ENCODE assay signal across 13 mouse cellular contexts in the genomic region with DNA sequence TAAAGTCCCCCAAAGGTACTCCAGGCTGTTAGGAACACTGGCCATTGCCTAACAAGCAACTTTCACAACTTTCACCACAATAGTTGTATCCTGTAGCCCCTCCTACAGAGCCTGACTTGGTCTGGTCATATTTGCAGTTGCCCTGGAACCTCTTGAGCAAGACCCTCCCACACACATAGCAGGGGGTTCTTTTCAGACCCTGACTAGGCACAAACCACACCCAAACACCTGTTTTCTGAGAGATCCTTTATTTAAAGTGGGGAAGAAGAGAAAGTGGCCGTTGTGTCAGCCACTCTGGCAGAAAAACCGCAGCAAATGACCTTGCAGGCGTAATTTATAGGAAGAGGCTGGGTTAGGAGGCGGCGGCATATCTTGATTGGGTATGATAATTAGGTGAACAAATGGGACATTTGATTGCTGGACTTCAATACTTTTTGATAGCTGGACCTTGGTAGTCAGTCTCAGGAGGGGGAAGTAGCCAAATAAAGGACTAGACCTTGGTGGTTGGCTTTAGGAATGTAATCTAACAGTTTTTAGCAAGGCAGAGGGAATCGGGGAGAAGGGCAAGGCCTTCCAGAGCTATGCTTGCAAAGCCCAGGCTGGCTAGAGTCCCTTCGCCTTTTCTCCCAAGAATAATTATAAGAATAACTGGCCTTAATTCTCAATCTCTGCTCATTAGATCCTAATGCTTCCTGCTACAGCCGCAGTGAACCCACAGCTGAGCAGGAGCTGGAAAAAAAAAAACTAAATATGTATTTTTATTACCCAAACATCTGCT. TPM values are rescaled to one million over a fixed set of nuclear protein-coding genes. Genes with fewer than 3 reads are reported as not detected.
DNase-seq lines count a peak whose midpoint lies in the region; ATAC-seq and TF ChIP-seq lines count a peak whose summit lies in the region.
"Had no signal": no experiment of that assay in that cellular context is flagged by ENCODE, and none has a peak within 500 bp of the region (broad histone marks: within the 10 kb centered on the region; RNA-seq: fewer than 3 reads in every experiment).

No protein-coding gene starts in this region.

- H3K27me3 ChIP-seq in liver, adult 2 months (ENCODE audit: control insufficient read depth, insufficient read depth, low read length) = no peaks in the 10 kb centered on the region
- no peaks in the 10 kb centered on the region for H3K27me3 ChIP-seq in liver, embryonic 11.5 days (replicated peaks; ENCODE audit: control insufficient read depth, insufficient read depth, low read length)
- H3K27me3 ChIP-seq in ES-Bruce4 (ENCODE audit: control insufficient read depth, insufficient read depth, low read length, poor library complexity, severe bottlenecking) = no peaks in the 10 kb centered on the region

- no peaks in the 10 kb centered on the region for H3K9me3 ChIP-seq in liver, embryonic 11.5 days (ENCODE audit: control insufficient read depth, low read length)
- H3K9me3 ChIP-seq in ES-Bruce4 (replicated peaks; ENCODE audit: control insufficient read depth, insufficient read depth, low read length, poor library complexity, severe bottlenecking) = no peaks in the 10 kb centered on the region
- H3K9me3 ChIP-seq: hindbrain, embryonic 10.5 days had no signal

- no peak for TF ChIP-seq EP300 in ES-Bruce4 (IDR thresholded peaks at IDR 0.05; ENCODE audit: insufficient read depth, low read depth, low read length)

- no peak overlapping the region for H3K9ac ChIP-seq in liver, adult 2 months (ENCODE audit: low read depth, low read length)
- H3K9ac ChIP-seq in liver, embryonic 11.5 days (ENCODE audit: low read depth, low read length) = no peak overlapping the region
- no peak overlapping the region for H3K9ac ChIP-seq in ES-Bruce4 (ENCODE audit: low read depth, poor library complexity, severe bottlenecking)

- peaks cover 5% of the 10 kb centered on the region; the same call in 1 of the 2 replicates for H3K4me1 ChIP-seq in liver, adult 2 months (ENCODE audit: control insufficient read depth, insufficient read depth, low read length)
- peaks cover 6% of the 10 kb centered on the region for H3K4me1 ChIP-seq in liver, embryonic 11.5 days (replicated peaks; ENCODE audit: control insufficient read depth, insufficient read depth, low read length)
- H3K4me1 ChIP-seq in ES-Bruce4 (ENCODE audit: control insufficient read depth, insufficient read depth, low read length) = peaks cover 9% of the 10 kb centered on the region
- H3K4me1 ChIP-seq: hindbrain, embryonic 10.5 days had no signal

- H3K36me3 ChIP-seq in liver, adult 2 months (ENCODE audit: control insufficient read depth, insufficient read depth, low read length) = no peaks in the 10 kb centered on the region
- H3K36me3 ChIP-seq in liver, embryonic 11.5 days (ENCODE audit: control insufficient read depth, insufficient read depth, low read length) = no peaks in the 10 kb centered on the region
- H3K36me3 ChIP-seq in ES-Bruce4 (ENCODE audit: control insufficient read depth, insufficient read depth, low read length, poor library complexity, severe bottlenecking) = no peaks in the 10 kb centered on the region
- H3K36me3 ChIP-seq: hindbrain, embryonic 10.5 days had no signal

- H3K4me3 ChIP-seq in liver, adult 2 months (ENCODE audit: insufficient read depth, low read depth, low read length) = no peak overlapping the region
- no peak overlapping the region for H3K4me3 ChIP-seq in liver, embryonic 11.5 days (ENCODE audit: low read depth, low read length)
- no peak overlapping the region for H3K4me3 ChIP-seq in ES-Bruce4 (ENCODE audit: low read depth, low read length)
- H3K4me3 ChIP-seq: erythroblast, embryonic 14.5 days; hindbrain, embryonic 10.5 days had no signal

- WGBS in liver, adult 2 months = 53% methylated on average over 8 of the region's 8 CpGs
- WGBS in liver, embryonic 11.5 days = 68% methylated on average over 8 of the region's 8 CpGs

- H3K79me2 ChIP-seq in liver, adult 2 months (ENCODE audit: control insufficient read depth, insufficient read depth, low read length) = no peaks in the 10 kb centered on the region

- no peak for TF ChIP-seq CTCF in liver, adult 2 months (IDR thresholded peaks at IDR 0.05; ENCODE audit: low read depth, low read length)
- TF ChIP-seq CTCF in ES-Bruce4 (IDR thresholded peaks at IDR 0.05; ENCODE audit: low read depth, low read length) = no peak

- H3K4me2 ChIP-seq in liver, embryonic 11.5 days = no peak overlapping the region

- TF ChIP-seq POLR2A in liver, adult 2 months (IDR thresholded peaks at IDR 0.05; ENCODE audit: extremely low read depth, insufficient read depth, low read length) = no peak
- TF ChIP-seq POLR2A in ES-Bruce4 (IDR thresholded peaks at IDR 0.05; ENCODE audit: insufficient read depth, low read length) = no peak

- no peak for ATAC-seq in liver, embryonic 11.5 days (replicated peaks; ENCODE audit: low FRiP score)
- ATAC-seq in megakaryocyte, adult 5-6 weeks (ENCODE audit: poor library complexity, severe bottlenecking) = peak; percentile 81

- H3K27ac ChIP-seq in liver, adult 2 months (replicated peaks; ENCODE audit: insufficient read depth, low read depth, low read length) = no peak overlapping the region
- no peak overlapping the region for H3K27ac ChIP-seq in liver, embryonic 11.5 days (ENCODE audit: low read depth, low read length)
- H3K27ac ChIP-seq in ES-Bruce4 (ENCODE audit: insufficient read depth, low read length) = peak overlapping the region; percentile 52; the same call in 1 of the 2 replicates
- H3K27ac ChIP-seq: hindbrain, embryonic 10.5 days had no signal

- peak; percentile 22 for DNase-seq in liver, adult 2 months (ENCODE audit: extremely low read depth, low read depth, low spot score)
- no peak for DNase-seq in liver, embryonic 11.5 days (ENCODE audit: low spot score)
- peak; percentile 61 for DNase-seq in adrenal gland, postnatal 14 days
- DNase-seq in frontal cortex, postnatal 14 days (ENCODE audit: low spot score in 2 of 2) = no peak
- DNase-seq in right cerebral cortex, adult 2 months (ENCODE audit: low spot score in 2 of 2) = no peak
- DNase-seq in kidney, adult 11 months = no peak
- DNase-seq: cerebellum, adult 11 months; embryo, embryonic 11 days; retina, postnatal 1 day had no signal

RNA-seq across cellular contexts. Expression of gene Lpgat1, which starts 56.4 kb away (rescaled TPM):
- total RNA-seq in liver, adult 2 months (2014; rRNA removed) = 71.2 and 82.1 TPM in 2 replicates
- polyA plus RNA-seq in liver, adult 2 months (2012; rRNA removed) = 19.8 and 27.9 TPM in 2 replicates
- polyA plus RNA-seq in liver, embryonic 11.5 days (2014; fragmentation: Nextera tagmentation; extraction: Ambion mirVana) = 22.1 and 25.5 TPM in 2 replicates
- 35.7 and 39.0 TPM in 2 replicates for polyA plus RNA-seq in ES-Bruce4 (2011; ENCODE audit: insufficient read depth, insufficient read length, low read depth, missing spikeins)
- 59.3 and 59.7 TPM in 2 replicates for total RNA-seq in adrenal gland, postnatal 14 days (2021)
- total RNA-seq in megakaryocyte, adult 5-6 weeks (2015) = 25.4 and 34.4 TPM in 2 replicates
- total RNA-seq in megakaryocyte, adult 5-6 weeks (2017) = 29.3 and 29.4 TPM in 2 replicates

Comparison
In these comparisons a context has a peak if more than half of its experiments do, and no peak if none do; other contexts are left out.
1. DNase-seq: peak in liver, adult 2 months (single experiment) and adrenal gland, postnatal 14 days (single experiment); none in liver, embryonic 11.5 days (single experiment), frontal cortex, postnatal 14 days (0 of 2), right cerebral cortex, adult 2 months (0 of 2) and kidney, adult 11 months (single experiment).